ENCODE assay signal across 23 mouse cellular contexts in the genomic region with DNA sequence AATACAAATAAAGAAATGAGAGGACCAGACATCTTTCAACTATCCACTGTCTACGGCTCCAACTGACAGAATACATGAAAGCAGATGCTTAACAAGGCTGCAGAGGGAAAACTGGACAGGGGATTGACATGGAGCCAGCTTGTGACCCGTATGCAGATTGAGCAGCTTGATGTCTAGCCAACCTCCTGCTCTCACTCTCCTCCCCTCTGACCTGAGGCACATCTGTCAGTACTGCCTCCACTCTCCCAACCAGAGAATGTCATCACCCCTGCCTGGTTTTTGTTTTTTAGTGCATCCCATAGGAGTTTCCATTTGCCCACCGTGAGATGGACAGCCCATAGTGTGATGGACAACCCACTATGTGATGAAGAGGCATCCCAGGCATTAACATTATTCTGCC.
DNase-seq lines count a peak whose midpoint lies in the region.
"Had no signal": no experiment of that assay in that cellular context is flagged by ENCODE, and none has a peak within 500 bp of the region (broad histone marks: within the 10 kb centered on the region; RNA-seq: fewer than 3 reads in every experiment).

No protein-coding gene starts in this region.

- peak; percentile 17 for DNase-seq in embryo, embryonic 10 days (ENCODE audit: low spot score)
- no peak for DNase-seq in embryo, embryonic 11 days
- peak; percentile 7 for DNase-seq in left cerebral cortex, postnatal 4 days
- no peak for DNase-seq in left cerebral cortex, postnatal 36 days (ENCODE audit: low spot score in 2 of 2)
- peak; percentile 8 for DNase-seq in retina, adult 2 months (ENCODE audit: low read depth, low spot score)
- no peak for DNase-seq in retina, embryonic 14.5 days (ENCODE audit: low spot score)
- DNase-seq in thymus, postnatal 25 days, result no peak
- DNase-seq: adrenal gland, adult 8-10 months; cerebellum, adult 8-10 months; cerebellum, postnatal 36 days; gastrocnemius, adult 2 months; gastrocnemius, postnatal 36 days; heart, adult 2 months; heart, postnatal 4 days; kidney, adult 2 months; kidney, postnatal 4 days; layer of hippocampus, postnatal 36 days; liver; lung, adult 2 months; lung, postnatal 10 days; right cerebral cortex, postnatal 4 days; thymus, adult 18-20 months; thymus, postnatal 36 days had no signal

- intact Hi-C loops in left cerebral cortex, postnatal 4 days (cut with DNase I), result no loop called here
- intact Hi-C loops in left cerebral cortex, postnatal 36 days (cut with DNase I), result no loop called here

Comparison
In these comparisons a context has a peak if more than half of its experiments do, and no peak if none do; other contexts are left out.
1. DNase-seq: peak in embryo, embryonic 10 days (single experiment), left cerebral cortex, postnatal 4 days (single experiment) and retina, adult 2 months (single experiment); none in embryo, embryonic 11 days (single experiment), left cerebral cortex, postnatal 36 days (0 of 2), retina, embryonic 14.5 days (single experiment) and thymus, postnatal 25 days (single experiment).